Mouse (Mus musculus) layer of hippocampus, postnatal 10 days (tissue): ENCODE data around the gene Pjvk. TPM values are rescaled to one million over a fixed set of nuclear protein-coding genes. Genes with fewer than 3 reads are reported as not detected.
"Not testable (repeated sequence)": the region's sequence is repeated elsewhere in the genome, so short reads cannot be mapped to it uniquely, and the experiment has no call there.

Experiments used
- DNase-seq, 2 experiments: peaks; one replicate each; pipeline ENCODE4 v3.0.0; 2021; ENCODE audit warnings: low spot score in 2 of 2
- long read RNA-seq: library from polyadenylated mRNA; stranded (forward); transcript quantifications from one replicate; pipeline ENCODE4 v2.0.0, GENCODE M21; 2023
- total RNA-seq, 2 experiments: library from RNA; stranded (reverse); gene quantifications; 2 replicates each; pipeline ENCODE4 v1.2.3; 2021

Pjvk gene
- total RNA-seq = under 1 TPM; 0.85 to 0.98 TPM
- long read RNA-seq = 0 reads

GRCm38 (mm10) chr2:76647883-76648570 is at the start of gene Pjvk, which contains the start of gene Prkra:
Gene Pjvk, plus strand, starts transcription at chr2:76648476.
Gene Prkra, minus strand, starts transcription at chr2:76648015.
- DNase-seq = peak; percentile 98 to 99

- DNase-seq = peak in 1 of 2 experiments; percentile 43
Measured at GRCm38 (mm10) chr2:76599214-76599613, 49.1 kb upstream of the Pjvk start.

- no peak for DNase-seq
Measured at GRCm38 (mm10) chr2:76602256-76602655, 46.0 kb upstream of the Pjvk start.

GRCm38 (mm10) chr2:76606704-76607103 is 41.6 kb upstream of the Pjvk start:
- DNase-seq = no peak

DNA sequence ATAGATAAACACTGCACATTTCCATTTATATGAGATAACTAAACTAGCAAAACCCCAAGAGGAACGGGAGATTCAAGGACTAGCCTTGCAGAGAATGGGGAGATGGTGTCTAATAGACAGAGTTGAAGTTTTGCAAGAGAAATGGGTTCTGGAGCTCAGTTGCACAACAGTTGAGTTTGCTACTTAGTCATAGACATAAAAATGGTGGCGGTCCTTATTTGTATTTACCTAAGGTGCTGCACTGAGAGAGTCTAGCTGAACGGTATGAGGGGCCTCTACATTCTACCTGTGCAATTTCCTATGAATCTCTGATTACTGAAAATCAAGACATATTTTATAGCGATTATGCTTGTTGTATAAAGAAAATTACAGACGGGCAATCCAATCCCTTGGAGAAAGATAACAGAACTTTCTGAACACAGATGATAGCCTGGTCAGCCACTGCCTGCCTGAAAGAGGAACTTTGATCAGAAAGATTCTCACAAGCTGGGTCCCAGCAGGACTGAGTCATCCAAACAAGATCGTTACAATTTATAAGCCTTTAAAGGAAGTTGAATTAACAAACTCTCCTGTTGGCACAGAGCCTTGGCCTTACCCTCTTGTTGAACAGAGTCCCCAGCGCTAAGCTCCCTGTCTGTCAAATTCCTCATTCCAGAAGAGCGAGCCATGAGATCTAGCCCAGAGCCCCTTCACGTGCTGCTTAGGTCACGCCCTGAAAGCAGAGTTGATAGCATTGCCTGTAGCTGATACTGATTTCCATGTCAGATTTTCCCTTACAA is 37.8 kb upstream of the Pjvk start:
- no peak for DNase-seq

- DNase-seq = no peak
Measured at GRCm38 (mm10) chr2:76611996-76612395, 36.3 kb upstream of the Pjvk start.

DNA sequence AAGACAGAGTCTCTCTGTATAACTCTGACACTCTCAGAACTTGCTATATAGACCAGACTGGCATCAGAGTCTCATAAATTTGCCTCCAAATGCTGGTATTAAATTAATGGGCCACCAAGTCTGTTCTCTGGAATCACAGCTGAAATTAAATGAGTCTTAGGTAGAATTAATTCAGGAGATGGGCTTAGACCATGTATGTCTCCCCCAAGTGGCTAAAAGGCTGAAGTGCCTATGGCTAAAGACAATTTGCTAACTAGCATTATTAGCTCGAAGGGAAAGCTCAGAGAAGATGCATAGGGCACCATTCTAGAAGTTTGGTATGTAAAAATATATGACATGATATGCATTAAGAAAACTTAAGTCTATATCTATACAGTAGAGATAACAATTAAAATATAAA is 30.2 kb upstream of the Pjvk start:
- peak; percentile 52 to 54 for DNase-seq

- no peak for DNase-seq
Measured at GRCm38 (mm10) chr2:76620188-76620587, 28.1 kb upstream of the Pjvk start.

GRCm38 (mm10) chr2:76621724-76622123 is 26.6 kb upstream of the Pjvk start:
- DNase-seq = no peak

GRCm38 (mm10) chr2:76622316-76622715 is 26.0 kb upstream of the Pjvk start:
- not testable (repeated sequence) for DNase-seq

DNA sequence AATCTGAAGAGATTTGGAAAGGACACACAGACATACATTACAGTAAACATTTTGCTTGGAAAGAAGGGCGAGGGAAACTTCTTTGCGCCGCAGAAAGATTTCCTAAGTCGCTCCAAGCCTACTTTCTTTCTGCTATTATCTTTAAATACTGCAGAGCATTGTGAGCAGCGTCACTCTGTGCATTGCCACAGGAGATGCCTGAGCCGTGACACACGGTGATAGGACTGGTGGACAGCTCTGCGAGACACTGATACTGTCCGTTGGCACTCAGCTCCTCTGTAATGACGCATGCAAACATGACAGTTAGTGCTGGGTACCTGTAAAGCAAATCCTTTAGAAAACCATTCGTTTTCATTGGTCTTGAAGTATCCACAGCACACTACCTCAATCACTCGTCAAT is 18.0 kb upstream of the Pjvk start:
- DNase-seq = no peak

- DNase-seq = no peak
Measured at GRCm38 (mm10) chr2:76631600-76631999, 16.7 kb upstream of the Pjvk start.

DNA sequence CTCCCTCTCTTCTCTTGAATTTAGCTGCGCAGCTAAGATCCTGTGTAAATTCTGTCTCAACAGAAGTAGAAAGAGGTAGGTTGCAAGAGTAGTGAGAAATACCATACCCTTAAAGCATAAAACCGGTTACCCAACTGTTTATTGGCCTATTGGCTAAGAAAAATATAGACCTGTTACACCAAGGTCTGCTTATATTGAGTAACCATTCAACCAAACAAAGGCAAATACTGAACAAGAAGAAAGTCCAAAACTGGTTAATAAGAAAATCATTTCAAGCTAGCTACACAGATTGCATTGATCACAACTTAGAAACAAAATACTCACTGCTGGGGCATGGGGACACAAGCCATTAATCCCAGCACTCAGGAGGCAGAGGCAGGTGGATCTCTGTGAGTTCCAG is 8.6 kb upstream of the Pjvk start:
- DNase-seq = no peak

- DNase-seq = no peak
Measured at GRCm38 (mm10) chr2:76643801-76644200, 4.5 kb upstream of the Pjvk start.

DNA sequence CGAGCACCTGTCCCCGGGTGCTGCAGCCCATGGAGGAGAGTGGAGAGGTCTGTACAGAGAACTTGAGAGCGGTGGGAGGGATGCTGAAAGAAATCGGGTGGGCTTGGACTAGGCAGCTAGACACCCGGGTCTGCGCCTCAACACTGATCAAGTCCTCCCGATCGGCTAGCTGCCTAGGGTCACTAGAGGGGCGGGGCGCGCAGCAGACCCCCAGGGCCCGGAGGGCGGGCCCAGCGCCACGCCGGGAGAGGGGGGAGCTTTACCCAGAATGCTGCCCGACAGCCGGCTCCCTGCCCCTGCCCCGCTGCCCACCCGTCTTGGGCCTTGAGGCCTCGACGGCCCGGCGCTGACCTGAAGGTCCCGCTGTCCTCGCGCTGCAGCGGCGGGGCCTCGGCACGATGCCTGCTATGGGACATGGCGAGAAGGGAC is 821 bp upstream of the Pjvk start:
- no peak for DNase-seq

DNA sequence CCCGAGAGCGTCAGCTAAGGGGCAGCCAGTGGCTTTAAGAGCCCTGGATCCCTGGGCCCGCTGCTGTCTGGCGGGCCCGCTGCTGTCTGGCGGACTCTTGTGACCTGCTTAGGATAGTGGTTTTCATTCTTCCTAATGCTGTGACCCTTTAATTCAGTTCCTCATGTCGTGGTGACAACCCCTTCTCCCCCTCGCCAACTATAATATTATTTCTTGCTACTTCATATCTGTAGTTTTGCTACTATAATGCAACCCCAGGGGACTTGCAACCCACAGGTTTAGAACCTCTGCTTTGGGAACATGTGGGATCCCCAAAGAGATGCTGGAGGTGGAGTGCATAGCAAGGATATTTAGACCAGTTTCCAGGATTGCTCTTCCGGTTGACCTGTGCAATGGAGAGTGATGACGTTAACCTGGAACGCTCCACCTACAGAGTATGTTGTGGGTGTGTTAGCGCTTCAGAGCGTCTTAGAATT is 428 bp downstream of the Pjvk start:
- DNase-seq = no peak

GRCm38 (mm10) chr2:76653070-76653469 is 4.8 kb downstream of the Pjvk start:
- no peak for DNase-seq

DNA sequence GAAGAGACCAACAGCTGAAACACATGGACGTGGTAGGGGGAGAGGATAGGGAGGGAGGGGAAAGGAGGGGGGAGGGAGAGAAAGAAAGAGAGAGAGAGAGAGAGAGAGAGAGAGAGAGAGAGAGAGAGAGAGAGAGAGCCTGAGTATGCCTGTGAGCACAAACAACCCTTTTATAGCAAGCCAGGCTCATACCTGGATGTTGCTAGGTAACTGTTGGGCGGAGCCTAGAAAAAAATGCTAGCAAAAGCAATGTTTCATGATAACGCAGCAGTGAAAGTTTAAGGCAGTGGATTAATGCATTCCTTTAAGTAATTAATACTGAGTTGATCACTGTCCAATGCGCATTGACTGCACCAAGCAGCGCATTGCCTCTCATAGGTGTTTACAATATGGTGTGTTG is 6.4 kb downstream of the Pjvk start:
- no peak for DNase-seq

DNA sequence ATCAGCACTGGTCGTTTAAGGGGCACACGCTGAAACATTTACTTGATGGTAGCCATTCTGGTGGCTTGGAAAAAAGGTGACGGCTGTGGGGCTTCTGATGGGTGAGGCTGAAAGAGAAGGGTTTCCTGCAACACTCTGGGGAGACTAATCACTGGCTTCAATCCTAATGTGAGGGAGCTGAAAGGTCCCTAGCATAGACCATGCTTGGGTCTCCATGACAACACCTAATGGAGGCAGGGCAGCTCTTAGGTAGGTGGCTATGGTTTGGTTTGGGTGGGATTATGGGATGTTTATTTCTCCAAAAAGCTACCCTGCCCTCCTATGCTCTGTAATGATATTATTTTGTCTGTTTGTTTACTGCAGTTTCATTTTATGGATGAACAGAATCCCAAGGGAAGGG is 7.2 kb downstream of the Pjvk start:
- DNase-seq = no peak

DNA sequence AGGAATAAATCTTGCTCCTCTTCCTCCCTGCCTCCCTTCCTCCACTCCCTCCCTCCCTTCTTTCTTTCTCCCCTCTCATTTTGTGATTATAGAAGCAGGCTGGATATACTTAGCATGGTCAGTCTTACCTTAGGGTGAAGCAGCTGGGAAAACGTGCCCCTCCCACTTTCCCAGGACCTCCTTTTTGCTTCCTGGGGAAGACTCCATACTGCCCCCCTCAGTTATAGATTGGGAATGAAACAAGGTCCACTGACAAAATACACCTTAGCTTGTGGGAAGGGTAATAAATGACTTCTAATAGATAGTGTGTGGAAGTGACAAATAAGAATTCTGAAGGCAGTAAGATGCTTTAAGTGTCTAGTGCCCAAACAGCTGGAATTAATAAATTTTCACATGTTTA is 7.7 kb downstream of the Pjvk start:
- no peak for DNase-seq

DNA sequence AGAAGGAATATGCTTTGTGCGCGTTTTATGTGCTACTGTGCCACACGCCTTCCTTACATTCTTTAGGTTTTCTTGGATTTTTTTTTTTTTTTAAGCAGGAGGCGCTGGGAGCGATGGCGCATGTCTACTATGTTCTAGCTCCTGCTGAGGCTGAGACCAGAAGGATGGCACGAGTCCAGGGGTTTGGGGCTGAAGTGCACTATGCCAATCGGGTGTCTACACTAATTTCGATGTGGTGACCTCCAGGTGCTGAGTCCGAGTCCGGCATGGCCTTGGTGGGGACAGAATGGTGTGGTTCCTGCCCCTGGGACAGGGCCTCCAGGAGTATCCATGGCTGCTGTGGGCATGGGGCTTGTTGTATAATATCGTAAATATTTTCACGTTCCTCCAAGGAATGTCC is 10.3 kb downstream of the Pjvk start:
- no peak for DNase-seq

- DNase-seq = no peak
Measured at GRCm38 (mm10) chr2:76659419-76659818, 11.1 kb downstream of the Pjvk start.

GRCm38 (mm10) chr2:76665531-76665930 is 17.3 kb downstream of the Pjvk start:
- DNase-seq = no peak
